Mouse (Mus musculus) testis, adult 2 months (tissue): Measurements from ENCODE around the gene Tmem160. TPM values are rescaled to one million over a fixed set of nuclear protein-coding genes. Genes with fewer than 3 reads are reported as not detected.

ENCODE experiments used
- H3K27ac ChIP-seq: fragments of 200-500 bp; 2 replicates; pipeline ENCODE4 v1.5.1; 2012; ENCODE audit warnings: low read depth, low read length; ENCODE audit not compliant: control insufficient read depth, insufficient read depth
- H3K27me3 ChIP-seq: fragments of 200-500 bp; 2 replicates; pipeline ENCODE4 v1.6.1; 2012; ENCODE audit warnings: mild to moderate bottlenecking, low read length, moderate library complexity; ENCODE audit not compliant: control insufficient read depth, insufficient read depth
- H3K36me3 ChIP-seq: fragments of 200-500 bp; 2 replicates; pipeline ENCODE4 v1.6.1; 2012; ENCODE audit warnings: mild to moderate bottlenecking, low read length; ENCODE audit not compliant: control insufficient read depth, insufficient read depth
- H3K4me1 ChIP-seq: fragments of 200-500 bp; 2 replicates; pipeline ENCODE4 v1.6.1; 2012; ENCODE audit warnings: low read length; ENCODE audit not compliant: control insufficient read depth, insufficient read depth
- H3K4me3 ChIP-seq: fragments of 200-500 bp; 2 replicates; pipeline ENCODE4 v1.5.1; 2012; ENCODE audit warnings: low read depth, mild to moderate bottlenecking, low read length, moderate library complexity, mixed read lengths; ENCODE audit not compliant: control insufficient read depth
- CTCF ChIP-seq: fragments of 200-500 bp; IDR thresholded peaks from 2 replicates; pipeline ENCODE4 v1.5.1; 2012; ENCODE audit warnings: low read depth, mild to moderate bottlenecking, inconsistent platforms, low read length, moderate library complexity; ENCODE audit not compliant: control insufficient read depth, insufficient read depth, insufficient replicate concordance
- POLR2A ChIP-seq: fragments of 200-500 bp; IDR thresholded peaks from 2 replicates; pipeline ENCODE4 v1.6.1; 2012; ENCODE audit warnings: low read depth, mild to moderate bottlenecking, inconsistent platforms, low read length, moderate library complexity; ENCODE audit not compliant: control insufficient read depth
- polyA plus RNA-seq: library from polyadenylated mRNA; depleted of rRNA; stranded (reverse); fragments of >200 nt; gene quantifications from 2 replicates; pipeline ENCODE4 v1.2.3, GENCODE M21; 2012

Gene Tmem160
- polyA plus RNA-seq, 1 experiment, result 3.5 TPM

- peaks cover 30% of the 10 kb centered on the region for H3K4me1 ChIP-seq
- H3K36me3 ChIP-seq, result no peaks in the 10 kb centered on the region
- H3K4me3 ChIP-seq, result peak overlapping the region; percentile 40; the same call in 1 of the 2 replicates
- TF ChIP-seq CTCF (no peak), POLR2A (no peak)
- no peaks in the 10 kb centered on the region; the same call in 1 of the 2 replicates for H3K27me3 ChIP-seq
- no peak overlapping the region for H3K27ac ChIP-seq
Observed at GRCm38 (mm10) chr7:16474445-16474844, 21.9 kb downstream of the Tmem160 start.

- Histone ChIP-seq H3K36me3 (no peaks in the 10 kb centered on the region), H3K4me3 (peak overlapping the region; percentile 3; the same call in 1 of the 2 replicates), H3K27ac (no peak overlapping the region), H3K27me3 (no peaks in the 10 kb centered on the region; the same call in 1 of the 2 replicates), H3K4me1 (peaks cover 30% of the 10 kb centered on the region)
- TF ChIP-seq CTCF (no peak), POLR2A (no peak)
Observed at GRCm38 (mm10) chr7:16475321-16475720, 22.7 kb downstream of the Tmem160 start.

GRCm38 (mm10) chr7:16475764-16476599, 23.4 kb downstream of the Tmem160 start:
- H3K4me3 ChIP-seq, result peak overlapping the region; percentile 3
- H3K4me1 ChIP-seq, result peaks cover 30% of the 10 kb centered on the region
- no peaks in the 10 kb centered on the region; the same call in 1 of the 2 replicates for H3K27me3 ChIP-seq
- H3K36me3 ChIP-seq, result no peaks in the 10 kb centered on the region
- TF ChIP-seq CTCF (no peak), POLR2A (no peak)
- H3K27ac ChIP-seq, result no peak overlapping the region

GRCm38 (mm10) chr7:16476600-16476989, 24.0 kb downstream of the Tmem160 start:
- Histone ChIP-seq H3K4me3 (no peak overlapping the region; the same call in 1 of the 2 replicates), H3K27ac (no peak overlapping the region), H3K36me3 (no peaks in the 10 kb centered on the region), H3K4me1 (peaks cover 30% of the 10 kb centered on the region), H3K27me3 (no peaks in the 10 kb centered on the region; the same call in 1 of the 2 replicates)
- TF ChIP-seq CTCF (no peak), POLR2A (no peak)

DNA sequence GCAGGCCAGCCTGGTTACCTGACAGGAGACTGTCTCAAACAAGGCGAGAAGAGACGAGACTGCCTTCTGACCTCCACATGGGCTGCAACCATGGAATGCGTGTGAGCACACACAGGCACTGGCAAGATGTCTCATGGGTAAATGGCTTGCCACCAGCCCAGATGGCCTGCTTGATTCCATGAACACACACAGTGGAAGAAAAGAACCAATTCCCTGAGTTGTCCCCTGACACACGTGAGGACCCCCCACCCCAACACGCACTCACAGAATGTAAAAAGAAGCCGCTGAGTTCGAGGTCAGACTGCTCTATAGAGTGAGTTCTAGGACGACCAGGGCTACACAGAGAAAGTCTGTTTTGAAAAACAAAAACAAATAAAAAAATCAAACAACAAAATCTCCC, 25.0 kb downstream of the Tmem160 start, which contains the start of gene Npas1:
Gene Npas1, minus strand, starts transcription at position 101 of the 400 bp plus-strand sequence.
- H3K27ac ChIP-seq, result no peak within 1 kb of the TSS
- peaks cover 29% of the 10 kb centered on the region for H3K4me1 ChIP-seq
- H3K27me3 ChIP-seq, result no peaks in the 10 kb centered on the region; the same call in 1 of the 2 replicates
- TF ChIP-seq CTCF, result no peak
- TF ChIP-seq POLR2A, result no peak
- no peak within 1 kb of the TSS; the same call in 1 of the 2 replicates for H3K4me3 ChIP-seq
- no peaks in the 10 kb centered on the region for H3K36me3 ChIP-seq

- Histone ChIP-seq H3K27ac (no peak overlapping the region), H3K4me1 (peaks cover 3% of the 10 kb centered on the region), H3K36me3 (no peaks in the 10 kb centered on the region), H3K4me3 (no peak overlapping the region), H3K27me3 (no peaks in the 10 kb centered on the region)
- TF ChIP-seq CTCF (no peak), POLR2A (no peak)
Observed at GRCm38 (mm10) chr7:16488816-16489215, 36.2 kb downstream of the Tmem160 start.

- Histone ChIP-seq H3K27me3 (no peaks in the 10 kb centered on the region), H3K4me1 (peaks cover 3% of the 10 kb centered on the region), H3K27ac (no peak overlapping the region), H3K4me3 (no peak overlapping the region), H3K36me3 (no peaks in the 10 kb centered on the region)
- TF ChIP-seq POLR2A, result no peak
- TF ChIP-seq CTCF, result no peak
Observed at GRCm38 (mm10) chr7:16489948-16490347, 37.4 kb downstream of the Tmem160 start.

- H3K36me3 ChIP-seq, result no peaks in the 10 kb centered on the region
- TF ChIP-seq POLR2A (no peak), CTCF (peak; percentile 82; the same call in 1 of the 2 replicates)
- no peak overlapping the region for H3K4me3 ChIP-seq
- H3K4me1 ChIP-seq, result peaks cover 3% of the 10 kb centered on the region
- H3K27me3 ChIP-seq, result no peaks in the 10 kb centered on the region
- no peak overlapping the region for H3K27ac ChIP-seq
Observed at GRCm38 (mm10) chr7:16491759-16492158, 39.2 kb downstream of the Tmem160 start.
